Mouse (Mus musculus) liver, adult (tissue): ENCODE results near the gene Usp19.

Source experiments
- GATA4 ChIP-seq: IDR thresholded peaks from 2 replicates; pipeline ENCODE4 v1.6.1; 2014; ENCODE audit warnings: mild to moderate bottlenecking, low read length; ENCODE audit not compliant: insufficient replicate concordance

Usp19 gene

DNA sequence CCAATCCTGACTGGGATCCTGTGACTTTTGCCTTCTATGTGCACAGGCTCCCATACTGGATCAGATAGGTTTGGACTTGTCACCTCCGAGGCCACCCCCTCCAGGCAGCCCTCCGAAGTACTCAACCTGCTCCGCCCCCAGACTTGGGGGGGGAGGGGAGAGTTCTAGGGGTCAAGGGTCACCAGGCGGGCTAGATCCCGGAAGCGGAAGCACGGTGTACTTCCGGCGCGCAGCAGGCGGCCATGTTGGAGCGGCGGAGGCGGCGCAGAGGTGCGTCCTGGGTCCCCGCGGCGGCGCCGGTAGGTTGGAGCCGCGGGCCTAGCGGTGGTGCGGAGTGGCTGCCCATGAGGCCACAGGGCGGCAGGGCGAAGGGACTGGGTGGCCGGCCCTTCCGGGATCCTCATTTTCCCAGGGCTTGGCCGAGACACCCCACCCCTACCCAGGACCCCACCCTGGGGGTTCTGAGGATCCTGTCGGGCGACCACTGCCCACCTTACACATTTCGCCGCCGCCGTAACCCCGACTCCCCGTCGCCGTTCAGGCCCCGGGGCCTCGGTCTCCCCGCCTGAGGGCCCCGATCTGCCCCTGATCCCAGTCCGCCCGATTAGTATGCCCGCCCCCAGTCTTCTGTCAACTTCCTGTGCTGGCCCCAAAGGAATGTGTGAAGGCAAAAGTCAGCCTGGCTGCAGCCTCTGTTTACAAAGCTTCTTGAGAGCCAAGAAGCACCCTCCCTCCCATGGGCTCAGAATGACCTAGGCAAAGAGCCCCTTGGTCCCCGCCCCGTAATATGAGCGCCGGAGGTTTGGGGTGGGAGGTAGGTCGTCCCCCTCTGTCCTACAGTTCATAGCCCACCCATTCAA lies 29.9 kb upstream of the Usp19 start, which contains the start of gene Ccdc71:
Gene Ccdc71, plus strand, starts transcription at position 209 of the 860 bp plus-strand sequence.
- 0 out of 2 replicates have a peak, but pooled peaks have one; percentile 1 for TF ChIP-seq GATA4

- no peak for TF ChIP-seq GATA4
These were observed 29.2 kb upstream of the Usp19 start, which contains the start of gene Klhdc8b for GRCm38 (mm10) chr9:108461181-108461631. Gene Klhdc8b, minus strand, starts transcription at chr9:108461581.

DNA sequence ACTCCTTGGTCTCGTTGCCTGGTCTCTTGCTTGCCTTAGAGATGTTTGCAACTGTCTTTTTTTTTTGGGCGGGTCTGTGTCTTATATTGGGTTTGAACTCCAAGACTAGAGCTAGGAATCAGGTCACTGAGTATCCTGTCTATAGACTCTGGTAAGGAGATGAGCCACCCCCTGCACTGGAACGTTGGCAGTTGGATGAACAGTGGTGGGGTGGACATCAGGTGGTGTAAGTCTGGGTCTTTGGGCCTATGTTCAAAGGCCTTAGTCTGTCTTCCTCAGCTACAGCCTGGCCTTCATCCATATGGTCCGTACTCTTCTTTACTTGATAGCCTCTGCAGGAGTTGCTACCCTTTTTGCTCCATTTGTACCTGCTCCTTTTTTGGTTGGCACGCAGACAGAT lies 28.7 kb upstream of the Usp19 start:
- no peak for TF ChIP-seq GATA4

GRCm38 (mm10) chr9:108462192-108462591 lies 28.2 kb upstream of the Usp19 start:
- TF ChIP-seq GATA4 = no peak

DNA sequence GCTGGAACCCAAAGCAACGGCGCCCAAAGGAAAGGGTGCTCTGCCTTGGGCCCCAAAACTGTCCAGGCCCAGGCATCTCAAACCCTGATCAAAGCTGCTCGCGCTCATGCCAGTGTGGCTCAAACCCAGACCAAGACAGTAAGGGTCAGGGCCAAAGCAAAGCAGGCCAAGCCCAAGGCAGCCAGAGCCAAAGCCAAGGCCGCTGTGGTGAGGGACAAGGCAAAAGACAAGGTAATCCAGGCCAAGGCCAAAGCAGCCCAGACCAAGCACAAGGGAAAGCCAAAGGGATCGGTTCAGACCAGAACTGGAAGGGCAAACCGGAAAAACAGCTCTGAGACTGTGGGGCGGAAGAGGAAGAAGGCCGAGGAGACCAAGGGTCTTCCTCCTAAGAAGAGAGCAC lies 26.7 kb upstream of the Usp19 start:
- no peak for TF ChIP-seq GATA4

DNA sequence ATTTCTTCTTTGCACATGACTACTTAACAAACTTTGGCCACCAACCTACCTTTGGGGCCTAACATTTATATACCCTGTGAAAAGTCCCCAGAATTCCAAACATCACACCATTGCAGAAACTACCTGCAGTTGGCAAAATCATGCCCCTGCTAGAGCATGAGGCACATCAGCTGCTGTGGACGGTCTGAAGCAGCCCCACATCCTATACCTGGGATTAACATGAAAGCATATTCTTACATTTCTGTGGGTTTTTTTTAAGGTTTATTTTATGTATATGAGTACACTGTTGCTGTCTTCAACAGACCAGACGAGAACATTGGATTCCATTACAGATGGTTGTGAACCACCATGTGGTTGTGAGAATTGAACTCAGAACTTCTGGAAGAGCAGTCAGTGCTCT lies 24.2 kb upstream of the Usp19 start:
- no peak for TF ChIP-seq GATA4

DNA sequence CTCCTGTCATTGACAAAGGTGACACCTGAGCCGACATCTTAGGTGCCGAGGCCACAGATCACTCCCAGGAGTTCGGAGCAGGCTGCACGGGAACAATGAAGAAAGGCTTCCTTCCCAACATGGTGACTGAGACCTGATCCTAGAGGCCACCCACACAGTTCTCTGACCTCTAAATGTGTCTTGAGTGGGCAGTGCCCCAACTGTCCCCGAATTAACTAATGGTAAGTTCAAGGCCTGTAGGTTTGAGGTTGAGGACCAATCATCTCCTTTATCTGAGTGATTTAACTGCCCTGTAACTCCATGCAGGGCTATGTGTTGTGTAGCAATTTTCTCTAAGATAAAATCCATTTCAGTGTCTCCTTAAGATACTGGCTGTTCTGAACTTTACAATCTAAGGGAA lies 21.0 kb upstream of the Usp19 start:
- TF ChIP-seq GATA4 = no peak

GRCm38 (mm10) chr9:108469845-108470244 lies 20.6 kb upstream of the Usp19 start:
- TF ChIP-seq GATA4 = no peak

- no peak for TF ChIP-seq GATA4
These were observed 15.9 kb upstream of the Usp19 start for GRCm38 (mm10) chr9:108474528-108474927.

DNA sequence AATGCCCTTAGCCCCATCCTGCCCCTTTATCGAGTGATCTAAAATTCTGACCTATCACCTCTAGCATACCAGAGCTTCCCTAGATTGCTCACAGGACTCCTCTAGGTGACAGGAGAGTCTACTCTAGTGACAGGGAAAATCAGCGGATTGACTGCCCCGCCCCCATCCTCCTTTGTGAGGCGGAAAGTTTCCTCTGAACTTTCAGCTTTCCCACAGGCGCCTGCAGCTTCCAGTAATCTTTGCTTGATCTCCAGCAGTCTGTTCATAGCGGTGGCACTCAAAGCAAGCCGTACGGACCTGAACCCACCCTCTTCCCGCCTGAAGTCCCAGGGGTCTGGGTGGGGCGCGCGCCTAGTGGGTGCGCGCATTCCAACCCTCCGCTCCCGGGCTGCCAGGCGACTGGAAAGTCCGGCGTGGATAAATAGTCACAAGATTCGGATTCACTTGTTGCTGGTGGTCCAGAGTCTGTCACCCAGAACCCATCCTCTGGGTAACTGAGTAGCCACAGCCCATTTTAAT lies 11.7 kb upstream of the Usp19 start:
- TF ChIP-seq GATA4 = peak; percentile 26; the same call in 1 of the 2 replicates

DNA sequence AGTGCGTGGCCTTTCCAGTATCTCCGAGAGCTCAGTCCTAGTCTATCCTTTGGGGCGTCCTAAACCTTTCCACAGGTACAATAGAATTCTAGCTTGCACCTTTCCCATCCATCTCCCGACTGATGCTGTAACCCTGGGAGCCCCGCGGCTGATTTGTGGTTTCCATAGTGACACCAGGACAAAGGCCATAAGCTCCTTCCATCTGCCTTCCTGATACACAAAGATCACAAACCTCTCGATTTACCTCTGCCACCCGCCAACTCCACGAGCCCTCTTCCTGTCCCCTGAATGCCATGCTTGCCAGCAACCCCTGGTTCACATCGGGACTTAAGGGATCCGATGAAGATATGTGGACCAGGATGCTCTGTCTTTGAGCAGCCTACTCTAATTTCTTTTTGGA lies 11.2 kb upstream of the Usp19 start:
- TF ChIP-seq GATA4 = no peak

GRCm38 (mm10) chr9:108479721-108480351 lies 10.6 kb upstream of the Usp19 start, which contains the start of gene Lamb2:
Gene Lamb2, plus strand, starts transcription at chr9:108479736.
- TF ChIP-seq GATA4 = no peak

GRCm38 (mm10) chr9:108480813-108481519 lies 9.4 kb upstream of the Usp19 start:
- no peak for TF ChIP-seq GATA4

GRCm38 (mm10) chr9:108481520-108482210 lies 8.7 kb upstream of the Usp19 start:
- TF ChIP-seq GATA4 = no peak
